ENCODE assay signal across 9 mouse cellular contexts in genomic region chr9:114046028-114046427, GRCm38 (mm10). TPM values are rescaled to one million over a fixed set of nuclear protein-coding genes. Genes with fewer than 3 reads are reported as not detected.
DNase-seq lines count a peak whose midpoint lies in the region; ATAC-seq and TF ChIP-seq lines count a peak whose summit lies in the region.
"Had no signal": no experiment of that assay in that cellular context is flagged by ENCODE, and none has a peak within 500 bp of the region (broad histone marks: within the 10 kb centered on the region; RNA-seq: fewer than 3 reads in every experiment).

Gene Fbxl2 (minus strand): TSS chr9:114046191.

- POLR2A ChIA-PET in Patski (lab: Charles Lee), result no interaction called here

- no peaks in the 10 kb centered on the region for H3K4me1 ChIP-seq in kidney, postnatal 0 days (replicated peaks; ENCODE audit: insufficient read depth, low read length)
- no peaks in the 10 kb centered on the region for H3K4me1 ChIP-seq in kidney, adult 2 months (ENCODE audit: control insufficient read depth, insufficient read depth, low read length)
- no peaks in the 10 kb centered on the region for H3K4me1 ChIP-seq in hindbrain, embryonic 14.5 days (replicated peaks; ENCODE audit: control insufficient read depth, insufficient read depth, low read length)
- H3K4me1 ChIP-seq in midbrain, embryonic 16.5 days (ENCODE audit: control insufficient read depth, insufficient read depth, low read length), result no peaks in the 10 kb centered on the region

- H3K27me3 ChIP-seq in kidney, postnatal 0 days (ENCODE audit: insufficient read depth, low read length), result no peaks in the 10 kb centered on the region
- H3K27me3 ChIP-seq in kidney, adult 2 months (replicated peaks; ENCODE audit: control insufficient read depth, insufficient read depth, low read length), result no peaks in the 10 kb centered on the region
- H3K27me3 ChIP-seq in Patski, result no peaks in the 10 kb centered on the region
- no peaks in the 10 kb centered on the region for H3K27me3 ChIP-seq in hindbrain, embryonic 14.5 days (ENCODE audit: control insufficient read depth, insufficient read depth, low read length)
- H3K27me3 ChIP-seq in midbrain, embryonic 16.5 days (ENCODE audit: control insufficient read depth, insufficient read depth, low read depth, low read length), result no peaks in the 10 kb centered on the region

- TF ChIP-seq POLR2A in kidney, adult 2 months (IDR thresholded peaks at IDR 0.05; ENCODE audit: low read depth, low read length), result no peak

- H3K36me3 ChIP-seq in kidney, postnatal 0 days (ENCODE audit: insufficient read depth, low read length), result no peaks in the 10 kb centered on the region
- no peaks in the 10 kb centered on the region for H3K36me3 ChIP-seq in kidney, adult 2 months (ENCODE audit: control insufficient read depth, insufficient read depth, low read length)
- no peaks in the 10 kb centered on the region for H3K36me3 ChIP-seq in hindbrain, embryonic 14.5 days (replicated peaks; ENCODE audit: control insufficient read depth, insufficient read depth)
- H3K36me3 ChIP-seq in midbrain, embryonic 16.5 days (ENCODE audit: control insufficient read depth, insufficient read depth, low read length), result no peaks in the 10 kb centered on the region

- CTCF ChIA-PET in Patski (lab: Charles Lee), result interaction anchor here (0.8 to 1.6 kb wide), 4 partner anchors 10 to 56 kb away, joined by 3 to 5 read pairs (median 4); no protein-coding TSS in a partner anchor

- in situ Hi-C loops in Patski (cut with MboI; ENCODE audit: low pct_unique_long_range_greater_than_20kb), result loop anchor here (25.0 kb wide), 1 partner anchor 341 kb away; the partner anchor contains the start of gene Crtap

- no peak for TF ChIP-seq CTCF in kidney, postnatal 0 days (IDR thresholded peaks at IDR 0.05; ENCODE audit: low read depth)
- no peak for TF ChIP-seq CTCF in kidney, adult 2 months (conservative IDR thresholded peaks at IDR 0.05; ENCODE audit: insufficient read depth, insufficient read length, low read depth, low read length)
- TF ChIP-seq CTCF in Patski (IDR thresholded peaks at IDR 0.05), result no peak

- 0 out of 2 replicates have a peak, but pooled peaks have one; percentile 46 for ATAC-seq in kidney, postnatal 0 days (replicated peaks; ENCODE audit: low FRiP score, low read depth)
- ATAC-seq in Patski, result no peak
- ATAC-seq in hindbrain, embryonic 14.5 days (ENCODE audit: low FRiP score), result no peak
- no peak for ATAC-seq in midbrain, embryonic 16.5 days

- H3K9me3 ChIP-seq in kidney, postnatal 0 days (replicated peaks; ENCODE audit: low read length), result no peaks in the 10 kb centered on the region
- H3K9me3 ChIP-seq in hindbrain, embryonic 14.5 days (ENCODE audit: control insufficient read depth, low read length), result no peaks in the 10 kb centered on the region
- H3K9me3 ChIP-seq in midbrain, embryonic 16.5 days (replicated peaks; ENCODE audit: control insufficient read depth, low read length, poor library complexity, severe bottlenecking), result no peaks in the 10 kb centered on the region

- H3K9ac ChIP-seq in kidney, postnatal 0 days (ENCODE audit: low read depth, low read length), result no peak within 1 kb of the TSS
- no peak within 1 kb of the TSS for H3K9ac ChIP-seq in hindbrain, embryonic 14.5 days
- H3K9ac ChIP-seq in midbrain, embryonic 16.5 days (ENCODE audit: low read depth, low read length), result no peak within 1 kb of the TSS

- 83% methylated on average over 10 of the region's 10 CpGs for WGBS in kidney, postnatal 0 days
- WGBS in kidney, adult 2 months, result 78% methylated on average over 10 of the region's 10 CpGs
- WGBS in hindbrain, embryonic 14.5 days, result 90% methylated on average over 10 of the region's 10 CpGs
- 89% methylated on average over 10 of the region's 10 CpGs for WGBS in midbrain, embryonic 16.5 days

- no peak for DNase-seq in kidney, postnatal 0 days (ENCODE audit: low spot score)
- DNase-seq in kidney, adult 2 months, result no peak
- no peak for DNase-seq in Patski (ENCODE audit: low read depth, low spot score)
- no peak for DNase-seq in hindbrain, embryonic 14.5 days (ENCODE audit: low spot score)
- DNase-seq in adrenal gland, postnatal 36 days, result no peak
- DNase-seq in adrenal gland, adult 18-20 months (ENCODE audit: low spot score in 2 of 2), result no peak
- DNase-seq in spleen, postnatal 10 days (ENCODE audit: low spot score in 2 of 2), result no peak
- DNase-seq: lung, postnatal 10 days had no signal

- H3K4me3 ChIP-seq in kidney, postnatal 0 days (replicated peaks; ENCODE audit: low read depth, low read length), result no peak within 1 kb of the TSS
- H3K4me3 ChIP-seq in kidney, adult 2 months (ENCODE audit: insufficient read depth, low read depth, low read length), result no peak within 1 kb of the TSS
- no peak within 1 kb of the TSS for H3K4me3 ChIP-seq in hindbrain, embryonic 14.5 days (replicated peaks; ENCODE audit: low read length)
- H3K4me3 ChIP-seq in midbrain, embryonic 16.5 days (ENCODE audit: low read depth, low read length), result no peak within 1 kb of the TSS

- no peak within 1 kb of the TSS for H3K4me2 ChIP-seq in kidney, postnatal 0 days (ENCODE audit: low read length)
- H3K4me2 ChIP-seq in hindbrain, embryonic 14.5 days (replicated peaks), result no peak within 1 kb of the TSS
- H3K4me2 ChIP-seq in midbrain, embryonic 16.5 days (ENCODE audit: low read length), result no peak within 1 kb of the TSS

- no peak within 1 kb of the TSS for H3K27ac ChIP-seq in kidney, postnatal 0 days
- H3K27ac ChIP-seq in kidney, adult 2 months (ENCODE audit: insufficient read depth, low read depth, low read length), result no peak within 1 kb of the TSS
- H3K27ac ChIP-seq in hindbrain, embryonic 14.5 days, result no peak within 1 kb of the TSS
- no peak within 1 kb of the TSS for H3K27ac ChIP-seq in midbrain, embryonic 16.5 days (ENCODE audit: low read length)

RNA-seq across cellular contexts. Expression of gene Fbxl2, which starts in this region (rescaled TPM):
- polyA plus RNA-seq in kidney, postnatal 0 days (2015; fragmentation: Nextera tagmentation; extraction: Ambion mirVana), result 2.8 and 3.4 TPM in 2 replicates
- 2.8 and 3.5 TPM in 2 replicates for polyA plus RNA-seq in kidney, adult 2 months (2012; rRNA removed)
- 13.0 TPM for polyA plus RNA-seq in Patski (2021)
- 25.2 and 27.2 TPM in 2 replicates for polyA plus RNA-seq in hindbrain, embryonic 14.5 days (2014; fragmentation: Nextera tagmentation; extraction: Ambion mirVana)
- 34.1 and 35.3 TPM in 2 replicates for polyA plus RNA-seq in midbrain, embryonic 16.5 days (2015; fragmentation: Nextera tagmentation; extraction: Ambion mirVana)
- total RNA-seq in adrenal gland, postnatal 36 days (2021), result 1 to 10 TPM in 1 of 2 experiments, under 1 TPM in 1; 0.63 to 1.4 TPM
- total RNA-seq in adrenal gland, adult 18-20 months (2021), result 1 to 10 TPM; 1.8 to 2.3 TPM
